Mouse (Mus musculus) stomach, adult 2 months (tissue): ENCODE results near the gene Fbxo21. TPM values are rescaled to one million over a fixed set of nuclear protein-coding genes. Genes with fewer than 3 reads are reported as not detected.

ENCODE experiments used
- polyA plus RNA-seq: library from polyadenylated mRNA; depleted of rRNA; stranded (reverse); fragments of >200 nt; gene quantifications from 2 replicates; pipeline ENCODE4 v1.2.3, GENCODE M21; 2012; rRNA removed

Gene Fbxo21
- polyA plus RNA-seq, result 12.0 and 13.4 TPM in 2 replicates

GRCm38 (mm10) chr5:117976657-117977500, at the start of gene Fbxo21:
TSS of gene Fbxo21 (plus strand) at chr5:117976730.

DNA sequence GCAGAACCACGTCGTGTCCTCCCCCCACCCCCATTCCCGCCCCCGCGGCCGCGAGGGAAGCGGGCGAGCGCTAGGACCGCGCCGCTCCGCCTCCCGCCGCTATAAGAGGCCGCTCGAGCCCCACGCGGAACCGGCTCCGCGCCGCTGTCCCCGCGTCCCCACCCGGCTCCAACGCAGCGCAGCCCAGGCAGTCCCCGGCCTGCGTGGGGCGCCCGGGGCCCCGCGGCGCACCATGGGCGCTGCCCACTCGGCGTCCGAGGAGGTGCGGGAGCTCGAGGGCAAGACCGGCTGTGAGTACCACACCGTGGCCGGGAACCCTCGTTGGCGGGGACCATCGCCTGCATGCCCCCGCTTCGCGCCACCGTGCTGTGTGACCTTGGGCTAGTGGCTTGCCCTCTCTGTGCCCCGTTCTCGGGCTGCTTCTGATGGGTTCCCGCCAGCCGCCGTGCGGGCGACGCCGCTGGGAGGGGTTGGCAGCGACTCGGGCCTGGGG, 51.2 kb downstream of the Fbxo21 start, which contains the start of gene Tesc:
Gene Tesc, plus strand, starts transcription at position 46 of the 493 bp plus-strand sequence.

Other genes with a start within 250 kb of the Fbxo21 start
- 1.0 and 2.2 TPM in 2 replicates for gene Nos1, start 195.7 kb upstream of the Fbxo21 start, polyA plus RNA-seq
- gene Tesc, start 51.0 kb downstream of the Fbxo21 start, polyA plus RNA-seq, result 202 and 466 TPM in 2 replicates
- gene Fbxw8, start 178.7 kb downstream of the Fbxo21 start, polyA plus RNA-seq, result 19.5 and 22.1 TPM in 2 replicates
- 0.03 TPM in 1 of 2 replicates, not detected in the other for gene Hrk, start 187.9 kb downstream of the Fbxo21 start, polyA plus RNA-seq